Mouse (Mus musculus) G1E (cell line): Measurements from ENCODE around the gene Ccdc85c.

ENCODE experiments used
- CTCF ChIP-seq: IDR thresholded peaks from 2 replicates; pipeline ENCODE4 v1.5.1; 2012; ENCODE audit warnings: low read depth, low read length, inconsistent platforms, mixed read lengths
- GATA1 ChIP-seq: IDR thresholded peaks from 2 replicates; pipeline ENCODE4 v1.6.1; 2012; ENCODE audit warnings: borderline replicate concordance, low read length, inconsistent platforms, mixed read lengths
- GATA2 ChIP-seq: IDR thresholded peaks from 2 replicates; pipeline ENCODE4 v1.6.1; 2012; ENCODE audit warnings: low read depth, low read length, inconsistent platforms, borderline replicate concordance
- TAL1 ChIP-seq: conservative IDR thresholded peaks from 2 replicates; pipeline ENCODE4 v1.6.1; 2012; ENCODE audit warnings: low read depth, low read length, inconsistent platforms, mixed read lengths

GRCm38 (mm10) chr12:108286381-108286780 is 11.2 kb upstream of the Ccdc85c start:
- no peak for TF ChIP-seq CTCF
- TF ChIP-seq GATA2: no peak
- no peak for TF ChIP-seq TAL1
- no peak for TF ChIP-seq GATA1
